In genomic region chr12:28309226-28309625, GRCm38 (mm10) we compare ENCODE assay signal across 29 mouse cellular contexts.
DNase-seq lines count a peak whose midpoint lies in the region; ATAC-seq and TF ChIP-seq lines count a peak whose summit lies in the region.
"Had no signal": no experiment of that assay in that cellular context is flagged by ENCODE, and none has a peak within 500 bp of the region (broad histone marks: within the 10 kb centered on the region; RNA-seq: fewer than 3 reads in every experiment).

No protein-coding gene starts in this region.

- H3K9ac ChIP-seq in forebrain, embryonic 13.5 days: no peak overlapping the region
- no peak overlapping the region for H3K9ac ChIP-seq in forebrain, embryonic 11.5 days (ENCODE audit: low read length)
- no peak overlapping the region for H3K9ac ChIP-seq in hindbrain, postnatal 0 days (replicated peaks; ENCODE audit: low read length)
- H3K9ac ChIP-seq in hindbrain, embryonic 16.5 days (ENCODE audit: low read depth, low read length): no peak overlapping the region
- H3K9ac ChIP-seq in midbrain, embryonic 15.5 days: no peak overlapping the region
- H3K9ac ChIP-seq in midbrain, embryonic 16.5 days (ENCODE audit: low read depth, low read length): no peak overlapping the region
- H3K9ac ChIP-seq in forebrain, embryonic 16.5 days (replicated peaks; ENCODE audit: low read depth, low read length): no peak overlapping the region
- H3K9ac ChIP-seq in lung, postnatal 0 days (replicated peaks; ENCODE audit: low read depth): no peak overlapping the region
- H3K9ac ChIP-seq: heart, embryonic 12.5 days; liver, embryonic 14.5 days had no signal

- 39% methylated on average over 5 of the region's 5 CpGs for WGBS in forebrain, embryonic 13.5 days
- WGBS in forebrain, embryonic 11.5 days: 78% methylated on average over 5 of the region's 5 CpGs
- WGBS in hindbrain, postnatal 0 days: 45% methylated on average over 5 of the region's 5 CpGs
- WGBS in hindbrain, embryonic 16.5 days: 40% methylated on average over 5 of the region's 5 CpGs
- WGBS in midbrain, embryonic 15.5 days: 49% methylated on average over 5 of the region's 5 CpGs
- WGBS in midbrain, embryonic 16.5 days: 47% methylated on average over 5 of the region's 5 CpGs
- 17% methylated on average over 5 of the region's 5 CpGs for WGBS in forebrain, embryonic 16.5 days
- 70% methylated on average over 5 of the region's 5 CpGs for WGBS in lung, postnatal 0 days

- no peak overlapping the region for H3K4me3 ChIP-seq in forebrain, embryonic 13.5 days
- H3K4me3 ChIP-seq in forebrain, embryonic 11.5 days (ENCODE audit: low read depth, low read length): no peak overlapping the region
- no peak overlapping the region for H3K4me3 ChIP-seq in hindbrain, postnatal 0 days (ENCODE audit: low read length)
- no peak overlapping the region for H3K4me3 ChIP-seq in hindbrain, embryonic 16.5 days (ENCODE audit: low read length)
- no peak overlapping the region for H3K4me3 ChIP-seq in midbrain, embryonic 15.5 days
- H3K4me3 ChIP-seq in midbrain, embryonic 16.5 days (ENCODE audit: low read depth, low read length): no peak overlapping the region
- no peak overlapping the region for H3K4me3 ChIP-seq in forebrain, embryonic 16.5 days (replicated peaks; ENCODE audit: low read length)
- no peak overlapping the region for H3K4me3 ChIP-seq in lung, postnatal 0 days (ENCODE audit: low read depth, low read length)
- H3K4me3 ChIP-seq: gastrocnemius, adult 2 months; heart, adult 2 months; heart, embryonic 12.5 days had no signal

- no peak for TF ChIP-seq EP300 in lung, postnatal 0 days (IDR thresholded peaks at IDR 0.05)

- DNase-seq in forebrain, embryonic 11.5 days (ENCODE audit: low spot score): no peak
- peak; percentile 44 for DNase-seq in hindbrain, postnatal 0 days (ENCODE audit: low spot score)
- DNase-seq in lung, postnatal 0 days (ENCODE audit: low spot score): no peak
- DNase-seq: adrenal gland, postnatal 10 days; cerebellum, adult 18-20 months; cerebellum, postnatal 36 days; gastrocnemius, adult 2 months; gastrocnemius, postnatal 36 days; heart, adult 2 months; heart, postnatal 4 days; kidney, adult 9 months; kidney, postnatal 14 days; layer of hippocampus, postnatal 36 days; liver; lung, adult 2 months; lung, postnatal 14 days; right cerebral cortex, postnatal 4 days; thymus, adult 2 months; thymus, postnatal 36 days had no signal

- TF ChIP-seq CTCF in hindbrain, postnatal 0 days (IDR thresholded peaks at IDR 0.05; ENCODE audit: low read depth): no peak
- TF ChIP-seq CTCF in lung, postnatal 0 days (IDR thresholded peaks at IDR 0.05): no peak

- no peaks in the 10 kb centered on the region for H3K27me3 ChIP-seq in forebrain, embryonic 13.5 days
- H3K27me3 ChIP-seq in forebrain, embryonic 11.5 days (ENCODE audit: control insufficient read depth, insufficient read depth, low read length): no peaks in the 10 kb centered on the region
- no peaks in the 10 kb centered on the region for H3K27me3 ChIP-seq in hindbrain, postnatal 0 days (ENCODE audit: insufficient read depth, low read length)
- no peaks in the 10 kb centered on the region for H3K27me3 ChIP-seq in hindbrain, embryonic 16.5 days (replicated peaks; ENCODE audit: control insufficient read depth, insufficient read depth, low read length)
- no peaks in the 10 kb centered on the region for H3K27me3 ChIP-seq in midbrain, embryonic 15.5 days (replicated peaks)
- H3K27me3 ChIP-seq in midbrain, embryonic 16.5 days (ENCODE audit: control insufficient read depth, insufficient read depth, low read depth, low read length): no peaks in the 10 kb centered on the region
- no peaks in the 10 kb centered on the region for H3K27me3 ChIP-seq in forebrain, embryonic 16.5 days (replicated peaks; ENCODE audit: control insufficient read depth, insufficient read depth, low read length)
- no peaks in the 10 kb centered on the region for H3K27me3 ChIP-seq in lung, postnatal 0 days (replicated peaks; ENCODE audit: insufficient read depth, low read length)
- H3K27me3 ChIP-seq: heart, embryonic 12.5 days had no signal

- H3K9me3 ChIP-seq in forebrain, embryonic 13.5 days (replicated peaks): no peaks in the 10 kb centered on the region
- no peaks in the 10 kb centered on the region for H3K9me3 ChIP-seq in forebrain, embryonic 11.5 days (ENCODE audit: control insufficient read depth, low read length)
- no peaks in the 10 kb centered on the region for H3K9me3 ChIP-seq in hindbrain, postnatal 0 days (ENCODE audit: low read length)
- no peaks in the 10 kb centered on the region for H3K9me3 ChIP-seq in hindbrain, embryonic 16.5 days (ENCODE audit: control insufficient read depth, low read length)
- no peaks in the 10 kb centered on the region for H3K9me3 ChIP-seq in midbrain, embryonic 15.5 days
- H3K9me3 ChIP-seq in midbrain, embryonic 16.5 days (replicated peaks; ENCODE audit: control insufficient read depth, low read length, poor library complexity, severe bottlenecking): no peaks in the 10 kb centered on the region
- H3K9me3 ChIP-seq in forebrain, embryonic 16.5 days (ENCODE audit: control insufficient read depth, low read length): no peaks in the 10 kb centered on the region
- no peaks in the 10 kb centered on the region for H3K9me3 ChIP-seq in lung, postnatal 0 days (ENCODE audit: low read length)
- H3K9me3 ChIP-seq: heart, embryonic 12.5 days had no signal

- H3K27ac ChIP-seq in forebrain, embryonic 13.5 days: 0 out of 2 replicates have a peak overlapping the region, but pooled peaks have one; percentile 2
- H3K27ac ChIP-seq in forebrain, embryonic 11.5 days (ENCODE audit: low read depth, low read length): no peak overlapping the region
- H3K27ac ChIP-seq in hindbrain, postnatal 0 days: no peak overlapping the region
- H3K27ac ChIP-seq in hindbrain, embryonic 16.5 days (ENCODE audit: low read depth, low read length): no peak overlapping the region
- H3K27ac ChIP-seq in midbrain, embryonic 15.5 days: 0 out of 2 replicates have a peak overlapping the region, but pooled peaks have one; percentile 29
- H3K27ac ChIP-seq in midbrain, embryonic 16.5 days (ENCODE audit: low read length): no peak overlapping the region
- peak overlapping the region; percentile 68 for H3K27ac ChIP-seq in forebrain, embryonic 16.5 days (ENCODE audit: low read length)
- no peak overlapping the region for H3K27ac ChIP-seq in lung, postnatal 0 days (ENCODE audit: low read length)
- H3K27ac ChIP-seq: gastrocnemius, adult 2 months; heart, adult 2 months; liver, embryonic 14.5 days; stomach, postnatal 0 days had no signal

- no peak overlapping the region for H3K4me2 ChIP-seq in forebrain, embryonic 13.5 days
- no peak overlapping the region for H3K4me2 ChIP-seq in forebrain, embryonic 11.5 days (ENCODE audit: low read depth, low read length, severe bottlenecking)
- H3K4me2 ChIP-seq in hindbrain, postnatal 0 days (ENCODE audit: low read depth, low read length): no peak overlapping the region
- H3K4me2 ChIP-seq in hindbrain, embryonic 16.5 days (ENCODE audit: low read length): no peak overlapping the region
- H3K4me2 ChIP-seq in midbrain, embryonic 15.5 days: no peak overlapping the region
- H3K4me2 ChIP-seq in midbrain, embryonic 16.5 days (ENCODE audit: low read length): no peak overlapping the region
- H3K4me2 ChIP-seq in forebrain, embryonic 16.5 days (ENCODE audit: low read length): no peak overlapping the region
- no peak overlapping the region for H3K4me2 ChIP-seq in lung, postnatal 0 days (replicated peaks; ENCODE audit: low read depth, low read length)
- H3K4me2 ChIP-seq: heart, embryonic 12.5 days had no signal

- H3K36me3 ChIP-seq in forebrain, embryonic 13.5 days (ENCODE audit: poor library complexity, severe bottlenecking): no peaks in the 10 kb centered on the region
- H3K36me3 ChIP-seq in forebrain, embryonic 11.5 days (ENCODE audit: control insufficient read depth, insufficient read depth, low read length): no peaks in the 10 kb centered on the region
- no peaks in the 10 kb centered on the region for H3K36me3 ChIP-seq in hindbrain, postnatal 0 days (ENCODE audit: insufficient read depth, low read length)
- H3K36me3 ChIP-seq in hindbrain, embryonic 16.5 days (ENCODE audit: control insufficient read depth, insufficient read depth, low read length): no peaks in the 10 kb centered on the region
- H3K36me3 ChIP-seq in midbrain, embryonic 15.5 days (replicated peaks): no peaks in the 10 kb centered on the region
- no peaks in the 10 kb centered on the region for H3K36me3 ChIP-seq in midbrain, embryonic 16.5 days (ENCODE audit: control insufficient read depth, insufficient read depth, low read length)
- H3K36me3 ChIP-seq in forebrain, embryonic 16.5 days (ENCODE audit: control insufficient read depth, insufficient read depth): no peaks in the 10 kb centered on the region
- no peaks in the 10 kb centered on the region for H3K36me3 ChIP-seq in lung, postnatal 0 days (ENCODE audit: insufficient read depth, low read length)
- H3K36me3 ChIP-seq: heart, embryonic 12.5 days had no signal

- ATAC-seq in forebrain, embryonic 13.5 days: peak; percentile 88
- ATAC-seq in forebrain, embryonic 11.5 days (replicated peaks; ENCODE audit: low FRiP score): no peak
- ATAC-seq in hindbrain, postnatal 0 days: no peak
- ATAC-seq in hindbrain, embryonic 16.5 days: no peak
- ATAC-seq in midbrain, embryonic 15.5 days (replicated peaks): no peak
- no peak for ATAC-seq in midbrain, embryonic 16.5 days
- ATAC-seq in forebrain, embryonic 16.5 days: peak; percentile 90
- no peak for ATAC-seq in lung, postnatal 0 days
- ATAC-seq: intestine, postnatal 0 days; Patski had no signal

- 0 out of 2 replicates have a peak, but pooled peaks cover 4% of the 10 kb centered on the region for H3K4me1 ChIP-seq in forebrain, embryonic 13.5 days
- no peaks in the 10 kb centered on the region for H3K4me1 ChIP-seq in forebrain, embryonic 11.5 days (replicated peaks; ENCODE audit: control insufficient read depth, insufficient read depth, low read length)
- H3K4me1 ChIP-seq in hindbrain, postnatal 0 days (ENCODE audit: insufficient read depth, low read length): no peaks in the 10 kb centered on the region
- H3K4me1 ChIP-seq in hindbrain, embryonic 16.5 days (ENCODE audit: control insufficient read depth, insufficient read depth, low read depth, low read length): no peaks in the 10 kb centered on the region
- H3K4me1 ChIP-seq in midbrain, embryonic 15.5 days: 0 out of 2 replicates have a peak, but pooled peaks cover 3% of the 10 kb centered on the region
- H3K4me1 ChIP-seq in midbrain, embryonic 16.5 days (ENCODE audit: control insufficient read depth, insufficient read depth, low read length): no peaks in the 10 kb centered on the region; the same call in 1 of the 2 replicates
- peaks cover 3% of the 10 kb centered on the region for H3K4me1 ChIP-seq in forebrain, embryonic 16.5 days (replicated peaks; ENCODE audit: control insufficient read depth, insufficient read depth, low read length)
- no peaks in the 10 kb centered on the region for H3K4me1 ChIP-seq in lung, postnatal 0 days (ENCODE audit: insufficient read depth, low read depth, low read length)
- H3K4me1 ChIP-seq: heart, embryonic 12.5 days had no signal

Comparison
In these comparisons a context has a peak if more than half of its experiments do, and no peak if none do; other contexts are left out.
1. ATAC-seq: peak in forebrain, embryonic 13.5 days (single experiment) and forebrain, embryonic 16.5 days (single experiment); none in forebrain, embryonic 11.5 days (single experiment), hindbrain, postnatal 0 days (single experiment), hindbrain, embryonic 16.5 days (single experiment), midbrain, embryonic 15.5 days (single experiment), midbrain, embryonic 16.5 days (single experiment) and lung, postnatal 0 days (single experiment).
2. H3K27ac ChIP-seq: peak in forebrain, embryonic 13.5 days (single experiment), midbrain, embryonic 15.5 days (single experiment) and forebrain, embryonic 16.5 days (single experiment); none in forebrain, embryonic 11.5 days (single experiment), hindbrain, postnatal 0 days (single experiment), hindbrain, embryonic 16.5 days (single experiment), midbrain, embryonic 16.5 days (single experiment) and lung, postnatal 0 days (single experiment).